Mouse (Mus musculus) retina, postnatal 1 day (tissue): ENCODE data around the gene Prom1.
A peak's percentile ranks its signal among the peaks of the same experiment; 100 is the strongest.

ENCODE experiments used
- DNase-seq: peaks from one replicate; pipeline ENCODE4 v3.0.0-alpha.2; 2012

Prom1 gene

DNA sequence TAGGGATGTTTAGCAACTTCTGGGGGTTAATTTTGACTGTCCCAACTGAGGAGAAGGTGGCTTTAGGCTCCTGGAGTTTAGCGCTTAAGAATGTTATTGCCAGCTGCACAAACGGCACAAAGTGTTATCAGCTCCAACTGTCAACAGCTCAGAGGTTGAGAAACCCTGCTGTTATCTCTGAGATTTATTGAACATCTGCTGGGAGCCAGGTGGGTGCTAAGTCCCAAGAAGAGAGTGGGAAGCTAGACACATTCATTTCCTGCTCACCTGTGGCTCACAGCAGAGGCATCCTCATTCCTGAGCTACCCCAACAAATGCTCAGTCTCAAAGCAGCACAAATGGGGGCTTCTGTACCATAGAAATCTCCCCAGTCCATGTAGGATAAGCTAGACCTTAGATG is 130.7 kb downstream of the Prom1 start:
- DNase-seq: no peak

DNA sequence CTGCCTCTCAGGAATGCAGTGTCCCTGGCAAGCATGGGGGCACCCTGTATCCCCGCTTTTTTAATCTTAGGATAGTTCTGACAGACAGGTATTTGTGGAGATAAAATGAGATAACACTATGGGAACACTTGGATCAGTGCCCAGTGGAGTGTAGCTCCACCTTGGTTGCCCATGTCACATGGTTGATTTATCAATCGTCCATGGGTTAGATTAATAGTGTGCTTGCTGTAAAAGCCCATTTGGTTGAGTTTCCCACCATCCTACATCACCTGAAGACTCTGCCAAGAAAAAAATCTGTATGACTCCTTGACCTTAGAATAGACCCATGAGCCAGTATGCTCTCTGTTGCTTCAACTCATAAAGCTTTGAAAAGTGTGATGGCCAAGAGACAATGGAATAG is 131.3 kb downstream of the Prom1 start:
- no peak for DNase-seq

DNA sequence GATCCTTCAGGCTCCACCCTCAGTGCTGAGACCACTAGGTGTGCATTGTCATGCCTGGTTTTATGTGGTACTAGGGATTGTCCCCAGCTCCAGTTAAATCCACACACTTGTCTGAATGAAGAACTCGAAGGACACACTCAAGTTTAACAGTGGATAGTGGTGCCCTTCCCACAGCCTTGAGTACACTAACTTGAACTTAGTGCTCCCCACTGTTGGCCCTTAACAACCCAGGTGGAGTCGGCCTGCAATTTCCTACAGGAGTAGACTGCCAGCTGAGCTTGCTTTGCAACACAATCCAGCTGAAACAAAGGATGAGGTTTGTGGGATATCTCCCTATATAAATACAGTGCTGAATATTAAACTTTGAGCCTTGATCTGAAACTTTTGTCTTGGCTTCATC is 133.2 kb downstream of the Prom1 start:
- no peak for DNase-seq

DNA sequence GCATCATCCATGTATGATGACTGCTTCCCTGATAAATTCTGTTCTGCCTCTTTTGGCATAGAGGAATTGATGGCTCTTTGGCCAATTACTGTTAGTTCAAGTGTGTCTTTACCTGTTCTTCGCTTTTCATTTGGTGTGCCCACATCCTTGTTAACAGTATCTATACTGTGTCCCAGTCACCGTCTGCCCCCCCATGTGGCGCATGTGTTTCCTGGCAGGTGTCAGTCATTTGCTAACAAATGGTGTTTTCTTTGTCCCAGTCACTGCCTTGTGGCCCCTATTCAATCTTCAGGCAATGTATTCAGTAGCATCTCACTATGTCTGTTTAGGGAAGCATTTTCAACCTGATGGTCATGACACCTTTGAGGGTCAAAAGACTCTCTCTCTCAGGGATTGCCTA is 140.8 kb downstream of the Prom1 start:
- no peak for DNase-seq

DNA sequence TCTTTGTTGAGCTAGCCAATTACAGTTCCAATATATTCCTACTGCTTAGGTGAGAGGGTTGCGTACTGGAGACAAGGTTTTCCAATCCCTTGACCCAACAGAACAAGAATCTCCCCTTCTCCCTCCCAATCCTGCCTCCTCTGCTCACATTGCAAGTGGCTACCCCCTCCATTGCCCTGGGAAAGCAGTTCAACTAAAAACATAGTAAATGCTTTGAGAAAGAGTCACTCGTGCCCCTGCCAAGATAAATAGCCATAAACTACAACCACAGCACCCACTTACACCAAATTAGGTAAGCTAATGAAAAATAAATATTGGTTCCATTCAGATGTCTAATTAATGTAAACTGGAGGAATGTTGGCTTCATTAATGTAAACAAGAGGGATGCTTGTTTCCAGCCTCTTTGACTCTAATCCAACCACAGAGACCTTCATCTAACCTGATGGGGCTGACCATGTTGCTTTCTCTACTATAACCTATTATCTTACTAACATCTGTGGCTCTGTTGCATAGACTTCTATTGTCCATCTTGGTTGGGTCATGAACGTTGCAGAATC is 141.9 kb downstream of the Prom1 start:
- no peak for DNase-seq

DNA sequence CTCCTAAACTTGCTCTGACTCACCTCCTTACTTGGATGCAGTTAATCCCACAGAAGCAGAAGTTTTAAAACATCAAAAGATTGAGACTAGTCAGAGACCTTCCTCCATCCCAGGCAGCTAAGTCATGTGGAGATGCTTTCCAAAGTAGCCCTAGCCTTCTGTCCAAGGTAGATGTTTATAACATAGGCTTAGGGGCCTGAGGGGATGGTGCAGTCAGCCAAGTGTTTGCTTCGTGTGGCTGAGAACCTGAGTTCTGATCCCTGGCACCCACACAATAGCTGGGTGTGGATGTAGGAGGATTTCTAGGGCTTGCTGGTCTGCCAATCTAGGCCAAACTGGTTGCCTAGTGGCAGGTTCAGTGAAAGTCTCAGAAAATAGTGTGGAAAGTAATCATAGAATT is 148.6 kb downstream of the Prom1 start:
- DNase-seq: no peak

DNA sequence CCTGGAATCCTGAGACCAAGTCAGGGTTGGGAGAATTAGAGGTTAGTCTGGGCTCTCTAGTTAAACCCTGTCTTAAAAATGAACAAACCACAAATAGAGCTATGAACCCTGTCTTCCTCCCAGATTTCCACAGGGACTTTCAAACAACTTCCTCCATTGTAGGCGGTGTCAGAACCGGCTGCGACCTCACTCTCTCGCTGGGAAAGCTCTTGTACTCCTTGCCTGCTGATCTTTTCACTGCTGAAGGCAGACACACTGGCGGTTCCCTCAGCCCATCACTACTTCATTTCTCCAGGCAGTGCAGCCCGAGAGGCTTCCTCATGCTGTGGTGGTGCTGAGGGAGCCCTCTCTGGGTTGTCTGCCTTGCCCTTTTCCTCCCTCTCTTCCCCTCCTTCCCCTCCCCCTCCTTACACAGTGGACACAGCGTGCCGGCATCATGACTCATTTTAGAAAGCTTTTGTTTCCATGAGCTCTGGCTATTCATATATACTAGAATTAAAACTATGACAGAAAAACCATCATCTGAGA is 153.0 kb downstream of the Prom1 start:
- peak; percentile 50 for DNase-seq

DNA sequence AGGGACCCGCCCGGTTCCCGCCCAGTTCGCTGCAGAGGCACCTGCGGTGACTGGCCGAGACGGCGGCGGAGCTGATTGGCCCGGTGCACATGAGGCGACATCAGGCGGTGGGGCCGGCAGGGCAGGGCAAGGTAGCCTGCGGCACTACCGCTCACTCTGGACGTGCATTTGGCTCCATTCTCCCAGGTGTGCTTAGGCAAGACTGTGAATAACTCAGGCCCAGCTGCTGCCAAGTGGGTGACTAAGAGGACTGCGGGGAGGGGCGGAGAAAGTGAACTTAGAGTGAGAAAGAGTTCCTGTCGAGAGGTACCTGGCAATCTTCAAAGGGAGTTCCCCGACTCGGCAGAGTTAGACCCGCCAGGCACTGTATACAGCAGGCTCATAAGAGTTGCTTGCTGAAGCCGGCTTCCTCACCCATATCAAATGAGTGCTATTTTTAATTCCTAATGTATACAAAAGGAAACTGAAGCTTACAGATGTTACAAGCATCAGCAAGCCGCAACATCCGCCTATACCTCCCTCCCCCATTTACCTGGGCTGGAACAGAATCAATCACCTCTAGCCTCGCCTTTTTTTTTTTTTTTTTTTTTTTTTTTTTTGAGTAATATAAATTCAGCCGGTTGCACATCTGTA is 153.6 kb downstream of the Prom1 start:
- DNase-seq: peak; percentile 45

DNA sequence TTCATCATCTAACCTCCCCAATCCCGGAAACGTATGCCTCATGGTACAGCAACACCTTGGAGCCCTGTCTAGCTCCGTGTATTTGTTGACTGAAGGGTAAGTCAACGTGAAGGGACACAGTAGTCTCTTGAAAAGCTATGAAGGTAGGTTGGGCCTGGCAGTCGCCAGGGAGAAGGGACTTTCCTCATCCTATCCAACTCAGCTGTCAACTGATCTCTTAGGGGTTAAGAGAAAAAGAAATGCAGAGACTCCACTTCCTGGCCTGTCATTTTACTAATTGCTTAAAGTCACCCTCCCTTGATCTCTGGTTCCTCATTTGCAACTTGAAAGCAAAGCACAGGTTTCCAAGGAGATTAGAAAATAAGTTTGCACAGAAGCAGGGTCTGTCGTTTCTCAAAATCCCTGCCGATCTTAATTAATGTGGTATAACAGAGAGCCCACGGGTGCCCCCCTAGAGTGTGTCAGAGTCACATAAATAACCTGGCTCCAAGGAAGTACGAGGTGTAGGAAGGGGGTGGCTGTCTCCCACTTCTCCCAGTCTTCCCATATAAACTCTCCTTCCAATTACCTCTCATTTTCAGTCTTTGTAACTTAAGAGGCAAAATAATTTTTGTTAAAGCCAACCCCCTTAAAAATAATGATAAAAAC is 154.4 kb downstream of the Prom1 start:
- no peak for DNase-seq
